Mouse (Mus musculus) lung, postnatal 25 days (tissue): ENCODE measurements around the gene Spink4.

Experiments used
- DNase-seq: peaks from one replicate; pipeline ENCODE4 v3.0.0; 2022; ENCODE audit warnings: low spot score

The Spink4 gene

GRCm38 (mm10) chr4:40969781-40970591, 50.1 kb downstream of the Spink4 start:
- DNase-seq = no peak

GRCm38 (mm10) chr4:40970592-40970841, 50.7 kb downstream of the Spink4 start:
- no peak for DNase-seq

- DNase-seq = peak; percentile 96
Observed at GRCm38 (mm10) chr4:40970842-40971701, 51.2 kb downstream of the Spink4 start, which contains the start of gene Nfx1. Gene Nfx1 (plus strand): TSS chr4:40970906.

- peak; percentile 24 for DNase-seq
Observed at GRCm38 (mm10) chr4:40971744-40972143, 51.9 kb downstream of the Spink4 start.

GRCm38 (mm10) chr4:40974011-40974410, 54.2 kb downstream of the Spink4 start:
- DNase-seq = no peak

- no peak for DNase-seq
Observed at GRCm38 (mm10) chr4:40975678-40976077, 55.8 kb downstream of the Spink4 start.

- no peak for DNase-seq
Observed at GRCm38 (mm10) chr4:40976651-40977050, 56.8 kb downstream of the Spink4 start.

- DNase-seq = no peak
Observed at GRCm38 (mm10) chr4:40979430-40979829, 59.6 kb downstream of the Spink4 start.
